Mouse (Mus musculus) MEL (cell line): ENCODE data around the gene Arnt2. TPM values are rescaled to one million over a fixed set of nuclear protein-coding genes. Genes with fewer than 3 reads are reported as not detected.

Experiments
- DNase-seq: peaks from one replicate; pipeline ENCODE4 v3.0.0; 2011; ENCODE audit warnings: low read depth, low spot score
- H3K27ac ChIP-seq: 2 replicates; pipeline ENCODE4 v1.5.1; 2012; ENCODE audit warnings: low read depth, mild to moderate bottlenecking, control low read depth, low read length, moderate library complexity; ENCODE audit not compliant: control insufficient read depth
- H3K27me3 ChIP-seq, 2 experiments: fragments of 150-350 bp in 1 of 2; sonication (generic) in 1 of 2; 2 replicates each; pipeline ENCODE4 v1.6.1; 2012; ENCODE audit warnings: low read length in 2 of 2, mild to moderate bottlenecking in 2 of 2, improper control_type of control experiment in 1 of 2, moderate library complexity in 1 of 2; ENCODE audit not compliant: insufficient read depth in 2 of 2, control insufficient read depth in 1 of 2
- H3K36me3 ChIP-seq, 2 experiments: 2 replicates each; pipeline ENCODE4 v1.6.1; 2012 to 2014; ENCODE audit warnings: low read length in 2 of 2, improper control_type of control experiment in 1 of 2, inconsistent platforms in 1 of 2, mild to moderate bottlenecking in 1 of 2; ENCODE audit not compliant: insufficient read depth in 2 of 2, control insufficient read depth in 1 of 2
- H3K4me1 ChIP-seq, 2 experiments: fragments of 150-350 bp in 1 of 2; sonication (generic) in 1 of 2; 2 replicates each; pipeline ENCODE4 v1.6.1; 2012; ENCODE audit warnings: low read length in 2 of 2, improper control_type of control experiment in 1 of 2, mild to moderate bottlenecking in 1 of 2; ENCODE audit not compliant: insufficient read depth in 2 of 2, control insufficient read depth in 1 of 2
- H3K4me3 ChIP-seq, 2 experiments: fragments of 150-350 bp in 1 of 2; sonication (generic) in 1 of 2; 2 replicates each; pipeline ENCODE4 v1.5.1; 2012; ENCODE audit warnings: low read depth in 2 of 2, low read length in 2 of 2, mild to moderate bottlenecking in 2 of 2, moderate library complexity in 2 of 2, control low read depth in 1 of 2, improper control_type of control experiment in 1 of 2; ENCODE audit not compliant: control insufficient read depth in 1 of 2, insufficient read depth in 1 of 2
- H3K79me2 ChIP-seq: 2 replicates; pipeline ENCODE4 v1.6.1; 2012; ENCODE audit warnings: mild to moderate bottlenecking, low read length, moderate library complexity; ENCODE audit not compliant: control insufficient read depth, poor library complexity, insufficient read depth
- H3K9ac ChIP-seq: 2 replicates; pipeline ENCODE4 v1.6.1; 2012; ENCODE audit warnings: low read depth, mild to moderate bottlenecking, control low read depth, low read length, moderate library complexity; ENCODE audit not compliant: control insufficient read depth, poor library complexity, severe bottlenecking
- H3K9me3 ChIP-seq: fragments of 150-350 bp; sonication (generic); replicated peaks from 2 replicates; pipeline ENCODE4 v1.6.1; 2012; ENCODE audit warnings: mild to moderate bottlenecking, low read length, improper control_type of control experiment, moderate library complexity; ENCODE audit not compliant: insufficient read depth
- CHD1 ChIP-seq: IDR thresholded peaks from 2 replicates; pipeline ENCODE4 v1.6.1; 2012; ENCODE audit warnings: low read depth, mild to moderate bottlenecking, inconsistent platforms, low read length, improper control_type of control experiment
- CTCF ChIP-seq, 3 experiments: IDR thresholded peaks in 2 of 3; conservative IDR thresholded peaks in 1 of 3; 2 replicates each; pipeline ENCODE4 v1.5.1; 2011 to 2012; ENCODE audit warnings: low read length in 3 of 3, low read depth in 2 of 3, mild to moderate bottlenecking in 2 of 3, improper control_type of control experiment in 1 of 3, inconsistent platforms in 1 of 3, mixed read lengths in 1 of 3, moderate library complexity in 1 of 3; ENCODE audit not compliant: control insufficient read depth in 1 of 3, insufficient read depth in 1 of 3, poor library complexity in 1 of 3, severe bottlenecking in 1 of 3
- E2F4 ChIP-seq: IDR thresholded peaks from 2 replicates; pipeline ENCODE4 v1.6.1; 2011; ENCODE audit warnings: low read depth, low read length, improper control_type of control experiment, borderline replicate concordance
- MAZ ChIP-seq: IDR thresholded peaks from 2 replicates; pipeline ENCODE4 v1.6.1; 2012; ENCODE audit warnings: low read depth, mild to moderate bottlenecking, inconsistent platforms, low read length, improper control_type of control experiment
- MEF2A ChIP-seq: IDR thresholded peaks from 2 replicates; pipeline ENCODE4 v1.6.1; 2014; ENCODE audit warnings: low read depth, mild to moderate bottlenecking, inconsistent platforms, low read length, improper control_type of control experiment; ENCODE audit not compliant: poor library complexity, insufficient replicate concordance, severe bottlenecking; ENCODE audit errors: extremely low read depth
- MYB ChIP-seq: IDR thresholded peaks from 2 replicates; pipeline ENCODE4 v1.6.1; 2011; ENCODE audit warnings: mild to moderate bottlenecking, low read depth, low read length, improper control_type of control experiment
- NRF1 ChIP-seq: IDR thresholded peaks from 2 replicates; pipeline ENCODE4 v1.6.1; 2014; ENCODE audit warnings: low read depth, mild to moderate bottlenecking, inconsistent platforms, low read length, improper control_type of control experiment, moderate library complexity; ENCODE audit not compliant: poor library complexity, insufficient read depth, severe bottlenecking
- POLR2AphosphoS2 ChIP-seq: IDR thresholded peaks from 2 replicates; pipeline ENCODE4 v1.6.1; 2011; ENCODE audit warnings: low read length, improper control_type of control experiment
- RCOR1 ChIP-seq: IDR thresholded peaks from 2 replicates; pipeline ENCODE4 v1.6.1; 2012; ENCODE audit warnings: low read depth, mild to moderate bottlenecking, inconsistent platforms, low read length, improper control_type of control experiment
- TAL1 ChIP-seq: IDR thresholded peaks from 2 replicates; pipeline ENCODE4 v1.6.1; 2012; ENCODE audit warnings: mild to moderate bottlenecking, inconsistent platforms, low read length, moderate library complexity, mixed read lengths
- TBP ChIP-seq: IDR thresholded peaks from 2 replicates; pipeline ENCODE4 v1.8.0; 2011; ENCODE audit warnings: low read depth, low read length, improper control_type of control experiment
- TCF12 ChIP-seq: IDR thresholded peaks from 2 replicates; pipeline ENCODE4 v1.6.1; 2014; ENCODE audit warnings: low read depth, mild to moderate bottlenecking, inconsistent platforms, low read length, improper control_type of control experiment, moderate library complexity
- USF1 ChIP-seq: IDR thresholded peaks from 2 replicates; pipeline ENCODE4 v1.6.1; 2014; ENCODE audit warnings: low read depth, mild to moderate bottlenecking, inconsistent platforms, low read length, improper control_type of control experiment, moderate library complexity
- ZC3H11A ChIP-seq: IDR thresholded peaks from 2 replicates; pipeline ENCODE4 v1.6.1; 2012; ENCODE audit warnings: low read depth, mild to moderate bottlenecking, inconsistent platforms, low read length, improper control_type of control experiment
- ZNF384 ChIP-seq: IDR thresholded peaks from 2 replicates; pipeline ENCODE4 v1.6.1; 2012; ENCODE audit warnings: low read depth, mild to moderate bottlenecking, inconsistent platforms, low read length, improper control_type of control experiment
- polyA plus RNA-seq, 2 experiments: library from polyadenylated mRNA; stranded (reverse) in 1 of 2; unstranded in 1 of 2; fragments of >175 nt in 1 of 2; fragments of >200 nt in 1 of 2; gene quantifications; 2 replicates each; pipeline versions ENCODE4 v1.2.1 to v1.2.4; 2012; ENCODE audit warnings: low replicate concordance in 2 of 2, low read depth in 1 of 2; ENCODE audit not compliant: insufficient read length in 2 of 2, insufficient read depth in 1 of 2, missing spikeins in 1 of 2
- total RNA-seq: library from RNA; depleted of rRNA; stranded (reverse); fragments of 300-350 nt; gene quantifications from 2 replicates; pipeline ENCODE4 v1.2.3, GENCODE M21; 2012

Arnt2 gene
- total and polyA plus RNA-seq, 3 experiments: not detected

- Histone ChIP-seq H3K4me3 (no peak overlapping the region), H3K27me3 (no peaks in the 10 kb centered on the region), H3K4me1 (no peaks in the 10 kb centered on the region), H3K79me2 (no peaks in the 10 kb centered on the region), H3K9ac (no peak overlapping the region), H3K27ac (no peak overlapping the region), H3K9me3 (no peaks in the 10 kb centered on the region), H3K36me3 (no peaks in the 10 kb centered on the region)
- no peak for DNase-seq
- TF ChIP-seq TAL1 (no peak), POLR2AphosphoS2 (no peak), E2F4 (no peak), USF1 (no peak), MYB (no peak), RCOR1 (no peak), CHD1 (no peak), MAZ (no peak), ZC3H11A (no peak), MEF2A (no peak), TBP (no peak)
These were observed 183.1 kb downstream of the Arnt2 start for GRCm38 (mm10) chr7:84226909-84227308.

- Histone ChIP-seq H3K79me2 (no peaks in the 10 kb centered on the region), H3K36me3 (no peaks in the 10 kb centered on the region), H3K4me1 (no peaks in the 10 kb centered on the region; a peak in 1 of 4 replicates), H3K4me3 (no peak overlapping the region), H3K9me3 (no peaks in the 10 kb centered on the region), H3K27me3 (no peaks in the 10 kb centered on the region), H3K9ac (no peak overlapping the region), H3K27ac (no peak overlapping the region)
- no peak for DNase-seq
- TF ChIP-seq TCF12: no peak
- no peak for TF ChIP-seq ZNF384
- TF ChIP-seq NRF1: no peak
- no peak for TF ChIP-seq MEF2A
- TF ChIP-seq ZC3H11A: no peak
- TF ChIP-seq CTCF (IDR thresholded peaks at IDR 0.05 in 2 of 3, conservative IDR thresholded peaks at IDR 0.05 in 1 of 3; ENCODE audit: control insufficient read depth in 1 of 3, insufficient read depth in 1 of 3, low read depth in 2 of 3, low read length in 3 of 3, poor library complexity in 1 of 3, severe bottlenecking in 1 of 3): no peak
These were observed 197.9 kb downstream of the Arnt2 start for GRCm38 (mm10) chr7:84212112-84212511.
